Mouse (Mus musculus) neural tube, embryonic 14.5 days (tissue): ENCODE measurements around the gene Vmn2r90. TPM values are rescaled to one million over a fixed set of nuclear protein-coding genes. Genes with fewer than 3 reads are reported as not detected.
"Not testable (repeated sequence)": the region's sequence is repeated elsewhere in the genome, so short reads cannot be mapped to it uniquely, and the experiment has no call there.

Experiments used
- ATAC-seq: fragments of 200-750 bp; cut with Nextera tagmentation; 2 replicates; pipeline ENCODE4 v1.8.0; 2017; ENCODE audit warnings: low read depth, mild to moderate bottlenecking, moderate TSS enrichment, moderate library complexity
- H3K27ac ChIP-seq: fragments of 300-500 bp; sonication (generic); 2 replicates; pipeline ENCODE4 v1.5.1; 2014; ENCODE audit warnings: low read depth, mild to moderate bottlenecking, control low read depth, low read length, moderate library complexity, mixed read lengths
- H3K27me3 ChIP-seq: fragments of 300-500 bp; sonication (generic); 2 replicates; pipeline ENCODE4 v1.6.1; 2014; ENCODE audit warnings: low read length; ENCODE audit not compliant: control insufficient read depth, insufficient read depth
- H3K36me3 ChIP-seq: fragments of 300-500 bp; sonication (generic); 2 replicates; pipeline ENCODE4 v1.6.1; 2014; ENCODE audit warnings: low read length, mixed read lengths; ENCODE audit not compliant: control insufficient read depth, insufficient read depth
- H3K4me1 ChIP-seq: fragments of 300-500 bp; sonication (generic); 2 replicates; pipeline ENCODE4 v1.6.1; 2014; ENCODE audit warnings: low read length; ENCODE audit not compliant: control insufficient read depth, insufficient read depth
- H3K4me2 ChIP-seq: fragments of 300-500 bp; sonication (generic); 2 replicates; pipeline ENCODE4 v1.6.1; 2014; ENCODE audit warnings: mild to moderate bottlenecking, low read depth, low read length, control low read depth
- H3K4me3 ChIP-seq: fragments of 300-500 bp; sonication (generic); 2 replicates; pipeline ENCODE4 v1.5.1; 2014; ENCODE audit warnings: low read depth, low read length, control low read depth, mixed read lengths
- H3K9ac ChIP-seq: fragments of 300-500 bp; sonication (generic); replicated peaks from 2 replicates; pipeline ENCODE4 v1.6.1; 2014; ENCODE audit warnings: low read depth, mild to moderate bottlenecking, control low read depth, low read length, mixed read lengths
- H3K9me3 ChIP-seq: fragments of 300-500 bp; sonication (generic); 2 replicates; pipeline ENCODE4 v1.6.1; 2016; ENCODE audit warnings: low read length; ENCODE audit not compliant: control insufficient read depth
- WGBS: fragments of 180-500 bp; shearing (Covaris S2); extraction: QIAGEN DNeasy Blood & Tissue Kit; methylation state at CpG from one replicate; pipeline ENCODE4 v1.1.7; 2014; 5-methylcytosine and 5-hydroxymethylcytosine counted together
- polyA plus RNA-seq: library from polyadenylated mRNA; unstranded; fragments of >200 nt; fragmentation: Nextera tagmentation; extraction: Ambion mirVana; gene quantifications from 2 replicates; pipeline ENCODE4 v1.2.1, GENCODE M21; 2014

Gene Vmn2r90
- polyA plus RNA-seq, 1 experiment from 2014 or later = not detected

GRCm38 (mm10) chr17:17741516-17741915 lies 38.0 kb downstream of the Vmn2r90 start:
- not testable (repeated sequence) for H3K27ac ChIP-seq, H3K9ac ChIP-seq, H3K4me1 ChIP-seq, H3K4me3 ChIP-seq, ATAC-seq, H3K36me3 ChIP-seq, H3K27me3 ChIP-seq, H3K9me3 ChIP-seq, H3K4me2 ChIP-seq

- not testable (repeated sequence) for H3K36me3 ChIP-seq, H3K4me2 ChIP-seq, H3K27ac ChIP-seq, H3K4me1 ChIP-seq, H3K4me3 ChIP-seq, H3K27me3 ChIP-seq, H3K9me3 ChIP-seq, H3K9ac ChIP-seq
- 4% methylated on average over 4 of the region's 4 CpGs for WGBS
- ATAC-seq = 0 out of 2 replicates have a peak, but pooled peaks have one; percentile 38
Observed at GRCm38 (mm10) chr17:17749371-17749770, 45.8 kb downstream of the Vmn2r90 start.

- no peak for ATAC-seq
- Histone ChIP-seq H3K4me3 (no peak overlapping the region), H3K27me3 (no peaks in the 10 kb centered on the region), H3K36me3 (no peaks in the 10 kb centered on the region), H3K4me2 (no peak overlapping the region), H3K9ac (no peak overlapping the region), H3K9me3 (no peaks in the 10 kb centered on the region), H3K27ac (no peak overlapping the region), H3K4me1 (no peaks in the 10 kb centered on the region)
- 53% methylated on average over 1 of the region's 1 CpGs for WGBS
Observed at GRCm38 (mm10) chr17:17762614-17763293, 59.2 kb downstream of the Vmn2r90 start.

- H3K9ac ChIP-seq = no peak overlapping the region
- WGBS = 65% methylated on average over 1 of the region's 1 CpGs
Observed at GRCm38 (mm10) chr17:17764206-17764605, 60.7 kb downstream of the Vmn2r90 start.

GRCm38 (mm10) chr17:17766481-17766880 lies 62.9 kb downstream of the Vmn2r90 start:
- Histone ChIP-seq H3K4me3 (no peak overlapping the region), H3K9ac (no peak overlapping the region), H3K27me3 (no peaks in the 10 kb centered on the region), H3K4me2 (no peak overlapping the region), H3K9me3 (no peaks in the 10 kb centered on the region), H3K27ac (no peak overlapping the region), H3K36me3 (no peaks in the 10 kb centered on the region), H3K4me1 (no peaks in the 10 kb centered on the region)
- ATAC-seq = peak; percentile 78
- WGBS = 9% methylated on average over 3 of the region's 3 CpGs

More at GRCm38 (mm10) chr17:17764206-17764605, 60.7 kb downstream of the Vmn2r90 start:
- Histone ChIP-seq H3K27ac (no peak overlapping the region), H3K4me3 (no peak overlapping the region), H3K36me3 (no peaks in the 10 kb centered on the region), H3K9me3 (no peaks in the 10 kb centered on the region), H3K27me3 (no peaks in the 10 kb centered on the region), H3K4me1 (no peaks in the 10 kb centered on the region), H3K4me2 (no peak overlapping the region)
- no peak for ATAC-seq

Other genes starting within 250 kb of the Vmn2r90 start
- gene Lnpep, start 78.7 kb upstream of the Vmn2r90 start, polyA plus RNA-seq = 11.9 and 17.7 TPM in 2 replicates
- 21.4 and 29.1 TPM in 2 replicates for gene Spaca6, start 123.4 kb downstream of the Vmn2r90 start, polyA plus RNA-seq
- gene Has1, start 151.5 kb downstream of the Vmn2r90 start, polyA plus RNA-seq = 0.93 and 1.7 TPM in 2 replicates
- 0.15 and 0.21 TPM in 2 replicates for gene Fpr1, start 180.2 kb downstream of the Vmn2r90 start, polyA plus RNA-seq
- not detected in 2 replicates for gene Fpr2, start 184.1 kb downstream of the Vmn2r90 start, polyA plus RNA-seq
- gene Fpr3, start 184.1 kb downstream of the Vmn2r90 start, polyA plus RNA-seq = not detected in 2 replicates